Mouse (Mus musculus): Measurements from ENCODE around the gene Trim30d.
"Not testable (repeated sequence)": the region's sequence is repeated elsewhere in the genome, so short reads cannot be mapped to it uniquely, and the experiment has no call there.

The Trim30d gene

DNA sequence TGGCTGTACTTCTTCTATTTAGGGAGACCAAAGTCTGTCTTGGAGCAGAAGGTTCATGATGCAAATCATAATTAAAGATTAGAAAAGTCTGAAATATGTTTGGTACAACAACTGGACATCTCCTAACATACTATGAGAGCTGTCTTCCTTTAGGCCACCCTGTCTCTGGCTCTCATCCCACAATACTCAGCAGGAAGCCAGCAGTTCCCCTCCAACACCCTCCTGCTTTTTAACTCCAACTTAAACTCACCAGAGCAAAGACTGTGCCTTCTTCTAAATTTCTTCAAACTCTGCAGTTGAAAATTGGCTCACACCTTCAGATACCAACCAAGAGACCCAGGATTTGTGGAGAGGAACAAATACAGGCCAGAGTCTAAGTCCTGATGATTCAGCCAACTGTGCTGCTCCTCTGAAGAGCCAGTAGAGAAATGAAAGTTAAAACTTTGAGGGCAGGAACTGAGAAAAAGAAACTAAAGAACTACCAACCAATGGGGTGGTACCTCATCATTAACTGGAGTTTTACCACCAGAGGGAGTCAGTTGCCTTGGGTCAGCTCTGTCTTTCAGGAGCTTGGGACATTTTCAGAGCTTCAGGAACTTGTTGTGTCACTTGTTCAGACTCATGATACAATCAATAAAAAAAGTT is at the start of gene Trim30d:
Trim30d (minus strand) TSS at position 429 of the 645 bp plus-strand sequence.
- not testable (repeated sequence) for DNase-seq (ENCODE audit: low spot score in 2 of 2)

GRCm38 (mm10) chr7:104552700-104553099 is 45.1 kb upstream of the Trim30d start:
- no peak for DNase-seq (ENCODE audit: low spot score in 2 of 2)

DNA sequence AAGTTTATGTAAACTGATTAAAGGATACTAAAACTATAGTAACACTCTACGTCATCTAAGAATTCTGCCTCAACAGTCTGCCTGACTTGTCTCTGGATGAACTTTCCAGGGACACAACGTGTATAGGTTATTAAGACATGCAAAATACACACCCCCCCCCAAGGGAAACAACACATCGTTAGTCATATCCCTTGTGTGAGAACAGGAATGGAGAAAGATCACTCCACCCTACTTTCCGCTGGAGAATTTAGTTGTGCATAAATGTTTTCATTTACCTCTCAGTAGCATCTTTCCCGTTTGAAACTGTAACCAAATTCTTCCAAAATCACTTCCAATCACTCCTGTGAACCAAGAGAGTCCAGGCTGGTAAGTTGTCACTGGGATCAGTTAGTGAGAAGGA is 42.2 kb upstream of the Trim30d start, which contains the start of gene Olfr651:
Olfr651 (plus strand) TSS at position 301 of the 400 bp plus-strand sequence.
- DNase-seq (ENCODE audit: low spot score in 2 of 2) = no peak

DNA sequence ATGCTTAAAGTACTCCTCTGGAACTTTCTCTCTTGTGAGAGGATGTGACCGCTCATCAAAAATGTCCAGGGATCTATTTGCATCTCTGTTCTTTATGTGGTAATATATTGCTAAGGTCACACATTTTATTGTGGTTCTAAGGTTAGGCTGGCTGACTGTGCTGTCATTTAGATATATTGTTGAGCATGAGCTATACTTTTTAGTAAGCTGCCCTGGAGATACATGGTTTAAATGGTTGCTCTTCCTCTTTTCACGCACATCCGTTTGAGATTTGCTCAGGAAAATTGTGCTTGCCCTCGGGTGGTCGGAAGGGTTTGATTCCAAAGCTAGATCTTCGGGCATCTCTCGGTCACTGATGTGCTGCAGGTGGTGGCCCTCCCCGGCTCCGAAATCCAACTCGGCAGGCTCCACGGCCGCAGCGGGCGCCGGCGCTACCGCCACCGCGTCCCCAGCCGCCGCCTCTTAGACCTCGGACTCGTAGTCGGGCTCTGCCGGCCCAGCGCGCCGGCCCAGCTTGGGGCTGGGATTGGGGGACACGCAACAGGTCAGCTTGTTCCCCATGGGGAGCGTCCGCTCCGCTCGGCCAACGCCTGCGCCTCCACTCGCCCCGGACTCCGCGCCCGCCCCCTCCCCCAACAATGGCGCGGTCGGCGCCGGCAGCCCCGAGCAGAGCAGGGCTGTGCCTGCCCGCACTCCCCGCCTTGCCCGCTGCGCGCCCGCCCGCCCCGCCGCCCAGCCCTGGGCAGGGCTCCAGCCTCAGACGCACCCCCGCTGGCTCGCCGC is 5.9 kb downstream of the Trim30d start:
- DNase-seq (ENCODE audit: low spot score in 2 of 2) = no peak

DNA sequence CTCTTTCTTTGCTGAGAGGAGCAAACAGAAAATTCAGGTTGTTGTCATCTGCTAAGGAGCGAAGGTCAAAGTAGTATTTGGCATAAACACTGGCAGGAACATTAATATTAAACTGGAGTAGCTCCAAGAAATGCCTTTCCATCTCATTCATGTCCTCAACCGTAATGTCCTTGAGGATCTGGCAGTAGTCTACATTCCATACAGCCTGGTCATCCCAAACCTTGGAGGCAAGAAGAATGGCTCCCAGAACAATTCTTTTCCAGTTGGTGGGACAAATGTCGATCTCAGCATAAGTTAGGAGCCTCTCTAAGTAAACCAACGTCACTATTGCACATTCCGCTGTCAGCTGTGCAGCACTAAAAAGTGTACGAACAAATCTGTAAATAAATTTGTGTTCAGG is 6.5 kb downstream of the Trim30d start:
- not testable (repeated sequence) for DNase-seq (ENCODE audit: low spot score in 2 of 2)

DNA sequence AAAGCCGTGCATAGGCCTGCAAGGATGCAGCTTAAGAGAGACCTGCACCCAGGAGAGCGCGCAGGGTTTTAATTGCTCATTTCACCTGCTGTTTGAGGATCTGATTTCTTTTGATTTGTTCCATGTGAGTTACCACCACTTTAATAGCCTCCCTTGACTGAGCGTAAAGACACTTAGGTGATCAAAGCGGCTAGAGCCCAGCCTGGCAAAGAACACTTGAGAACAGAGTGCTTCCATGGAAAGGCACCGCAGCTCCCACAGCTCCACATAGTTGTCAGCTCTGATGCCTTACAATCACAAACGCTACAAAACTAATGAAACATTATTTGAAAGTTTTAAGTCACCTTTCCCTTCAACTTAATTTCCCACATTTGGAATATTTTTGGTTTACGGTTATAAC is 8.2 kb downstream of the Trim30d start:
- DNase-seq (ENCODE audit: low spot score in 2 of 2) = not testable (repeated sequence)

- DNase-seq (ENCODE audit: low spot score in 2 of 2) = no peak
These were observed 42.4 kb downstream of the Trim30d start, which contains the start of gene Trim30a for GRCm38 (mm10) chr7:104465065-104465744. Trim30a (minus strand) TSS chr7:104465193.

GRCm38 (mm10) chr7:104445961-104446645 is 61.5 kb downstream of the Trim30d start:
- DNase-seq (ENCODE audit: low spot score in 2 of 2) = no peak
